Mouse (Mus musculus): ENCODE data around the gene Tra2b. TPM values are rescaled to one million over a fixed set of nuclear protein-coding genes. Genes with fewer than 3 reads are reported as not detected.
"Not testable (repeated sequence)": the region's sequence is repeated elsewhere in the genome, so short reads cannot be mapped to it uniquely, and the experiment has no call there.

The Tra2b gene
- polyA plus RNA-seq, 1 experiment: 72.6 TPM

GRCm38 (mm10) chr16:22275142-22275541 lies 9.3 kb upstream of the Tra2b start:
- no peaks in the 10 kb centered on the region for H3K4me1 ChIP-seq (ENCODE audit: control insufficient read depth, insufficient read depth, low read length)
- TF ChIP-seq CTCF (IDR thresholded peaks at IDR 0.05; ENCODE audit: extremely low read depth, insufficient read depth, low read length): no peak
- no peak for TF ChIP-seq POLR2A (IDR thresholded peaks at IDR 0.05; ENCODE audit: extremely low read depth, insufficient read depth, low read length)
- no peak overlapping the region for H3K27ac ChIP-seq (ENCODE audit: insufficient read depth, low read length)

GRCm38 (mm10) chr16:22270491-22270890 lies 4.7 kb upstream of the Tra2b start:
- Histone ChIP-seq H3K4me3 (ENCODE audit: insufficient read depth, low read length) (no peak overlapping the region), H3K27ac (ENCODE audit: insufficient read depth, low read length) (no peak overlapping the region), H3K4me1 (ENCODE audit: control insufficient read depth, insufficient read depth, low read length) (no peaks in the 10 kb centered on the region)
- TF ChIP-seq POLR2A (IDR thresholded peaks at IDR 0.05; ENCODE audit: extremely low read depth, insufficient read depth, low read length) (no peak), CTCF (IDR thresholded peaks at IDR 0.05; ENCODE audit: extremely low read depth, insufficient read depth, low read length) (no peak)

More at GRCm38 (mm10) chr16:22275142-22275541, 9.3 kb upstream of the Tra2b start:
- no peak overlapping the region for H3K4me3 ChIP-seq (ENCODE audit: insufficient read depth, low read length)

- TF ChIP-seq POLR2A (IDR thresholded peaks at IDR 0.05; ENCODE audit: extremely low read depth, insufficient read depth, low read length) (no peak), CTCF (IDR thresholded peaks at IDR 0.05; ENCODE audit: extremely low read depth, insufficient read depth, low read length) (no peak)
- Histone ChIP-seq H3K27ac (ENCODE audit: insufficient read depth, low read length) (no peak overlapping the region), H3K4me1 (ENCODE audit: control insufficient read depth, insufficient read depth, low read length) (peaks cover 2% of the 10 kb centered on the region), H3K4me3 (ENCODE audit: insufficient read depth, low read length) (peak overlapping the region; percentile 98; the same call in 1 of the 2 replicates)
These were observed 579 bp upstream of the Tra2b start for GRCm38 (mm10) chr16:22266384-22266783.

GRCm38 (mm10) chr16:22264962-22265848 lies 600 bp downstream of the Tra2b start:
- H3K27ac ChIP-seq (ENCODE audit: insufficient read depth, low read length): peak overlapping the region; percentile 95
- peak overlapping the region; percentile 98 for H3K4me3 ChIP-seq (ENCODE audit: insufficient read depth, low read length)
- peaks cover 3% of the 10 kb centered on the region for H3K4me1 ChIP-seq (ENCODE audit: control insufficient read depth, insufficient read depth, low read length)
- no peak for TF ChIP-seq POLR2A (IDR thresholded peaks at IDR 0.05; ENCODE audit: extremely low read depth, insufficient read depth, low read length)
- no peak for TF ChIP-seq CTCF (IDR thresholded peaks at IDR 0.05; ENCODE audit: extremely low read depth, insufficient read depth, low read length)

GRCm38 (mm10) chr16:22264232-22264961 lies 1.4 kb downstream of the Tra2b start:
- TF ChIP-seq POLR2A (IDR thresholded peaks at IDR 0.05; ENCODE audit: extremely low read depth, insufficient read depth, low read length): no peak
- TF ChIP-seq CTCF (IDR thresholded peaks at IDR 0.05; ENCODE audit: extremely low read depth, insufficient read depth, low read length): no peak
- Histone ChIP-seq H3K4me1 (ENCODE audit: control insufficient read depth, insufficient read depth, low read length) (peaks cover 3% of the 10 kb centered on the region), H3K4me3 (ENCODE audit: insufficient read depth, low read length) (peak overlapping the region; percentile 98), H3K27ac (ENCODE audit: insufficient read depth, low read length) (no peak overlapping the region)

- TF ChIP-seq POLR2A (IDR thresholded peaks at IDR 0.05; ENCODE audit: extremely low read depth, insufficient read depth, low read length) (no peak), CTCF (IDR thresholded peaks at IDR 0.05; ENCODE audit: extremely low read depth, insufficient read depth, low read length) (no peak)
- H3K4me1 ChIP-seq (ENCODE audit: control insufficient read depth, insufficient read depth, low read length): peaks cover 3% of the 10 kb centered on the region
- no peak overlapping the region for H3K27ac ChIP-seq (ENCODE audit: insufficient read depth, low read length)
- H3K4me3 ChIP-seq (ENCODE audit: insufficient read depth, low read length): no peak overlapping the region
These were observed 2.7 kb downstream of the Tra2b start for GRCm38 (mm10) chr16:22263124-22263523.

- peaks cover 3% of the 10 kb centered on the region for H3K4me1 ChIP-seq (ENCODE audit: control insufficient read depth, insufficient read depth, low read length)
- TF ChIP-seq POLR2A (IDR thresholded peaks at IDR 0.05; ENCODE audit: extremely low read depth, insufficient read depth, low read length): no peak
- no peak for TF ChIP-seq CTCF (IDR thresholded peaks at IDR 0.05; ENCODE audit: extremely low read depth, insufficient read depth, low read length)
- H3K4me3 ChIP-seq (ENCODE audit: insufficient read depth, low read length): no peak overlapping the region
- H3K27ac ChIP-seq (ENCODE audit: insufficient read depth, low read length): no peak overlapping the region
These were observed 4.2 kb downstream of the Tra2b start for GRCm38 (mm10) chr16:22261563-22261962.

- H3K27ac ChIP-seq (ENCODE audit: insufficient read depth, low read length): no peak overlapping the region
- TF ChIP-seq POLR2A (IDR thresholded peaks at IDR 0.05; ENCODE audit: extremely low read depth, insufficient read depth, low read length) (no peak), CTCF (IDR thresholded peaks at IDR 0.05; ENCODE audit: extremely low read depth, insufficient read depth, low read length) (no peak)
- H3K4me3 ChIP-seq (ENCODE audit: insufficient read depth, low read length): no peak overlapping the region
- peaks cover 3% of the 10 kb centered on the region for H3K4me1 ChIP-seq (ENCODE audit: control insufficient read depth, insufficient read depth, low read length)
These were observed 5.2 kb downstream of the Tra2b start for GRCm38 (mm10) chr16:22260423-22261143.

GRCm38 (mm10) chr16:22252255-22252654 lies 13.6 kb downstream of the Tra2b start:
- not testable (repeated sequence) for H3K4me1 ChIP-seq (ENCODE audit: control insufficient read depth, insufficient read depth, low read length); H3K4me3 ChIP-seq (ENCODE audit: insufficient read depth, low read length); H3K27ac ChIP-seq (ENCODE audit: insufficient read depth, low read length)

All from cortical plate, adult 2 months (tissue).